Mouse (Mus musculus) heart, embryonic 15.5 days (tissue): ENCODE measurements around the gene Rasa3. TPM values are rescaled to one million over a fixed set of nuclear protein-coding genes. Genes with fewer than 3 reads are reported as not detected.

Source experiments
- ATAC-seq: fragments of 200-750 bp; cut with Nextera tagmentation; replicated peaks from 2 replicates; pipeline ENCODE4 v1.8.0; 2017; ENCODE audit warnings: low read depth, moderate TSS enrichment; ENCODE audit not compliant: insufficient number of reproducible peaks, insufficient read depth, low FRiP score
- H3K27ac ChIP-seq: fragments of 300-500 bp; sonication (generic); 2 replicates; pipeline ENCODE4 v1.5.1; 2015; ENCODE audit warnings: mild to moderate bottlenecking, inconsistent platforms
- H3K27me3 ChIP-seq: fragments of 300-500 bp; sonication (generic); 2 replicates; pipeline ENCODE4 v1.6.1; 2015; ENCODE audit warnings: inconsistent platforms
- H3K36me3 ChIP-seq: fragments of 300-500 bp; sonication (generic); 2 replicates; pipeline ENCODE4 v1.6.1; 2015; ENCODE audit warnings: mild to moderate bottlenecking, inconsistent platforms
- H3K4me1 ChIP-seq: fragments of 300-500 bp; sonication (generic); replicated peaks from 2 replicates; pipeline ENCODE4 v1.6.1; 2015; ENCODE audit warnings: inconsistent platforms
- H3K4me2 ChIP-seq: fragments of 300-500 bp; sonication (generic); 2 replicates; pipeline ENCODE4 v1.6.1; 2015; ENCODE audit warnings: inconsistent platforms, mild to moderate bottlenecking, moderate library complexity
- H3K4me3 ChIP-seq: fragments of 300-500 bp; sonication (generic); 2 replicates; pipeline ENCODE4 v1.5.1; 2015; ENCODE audit warnings: mild to moderate bottlenecking, inconsistent platforms
- H3K9ac ChIP-seq: fragments of 300-500 bp; sonication (generic); 2 replicates; pipeline ENCODE4 v1.6.1; 2015; ENCODE audit warnings: mild to moderate bottlenecking, inconsistent platforms
- H3K9me3 ChIP-seq: fragments of 300-500 bp; sonication (generic); replicated peaks from 2 replicates; pipeline ENCODE4 v1.6.1; 2016; ENCODE audit warnings: inconsistent platforms
- WGBS: fragments of 180-500 bp; shearing (Covaris S2); methylation state at CpG from one replicate; pipeline ENCODE4 v1.1.7; 2015; ENCODE audit warnings: mixed read lengths; 5-methylcytosine and 5-hydroxymethylcytosine counted together
- polyA plus RNA-seq: library from polyadenylated mRNA; unstranded; fragments of >200 nt; fragmentation: Nextera tagmentation; extraction: Ambion mirVana; gene quantifications from 2 replicates; pipeline ENCODE4 v1.2.1, GENCODE M21; 2015

The Rasa3 gene
- polyA plus RNA-seq, 1 experiment from 2014 or later, result 19.0 TPM

DNA sequence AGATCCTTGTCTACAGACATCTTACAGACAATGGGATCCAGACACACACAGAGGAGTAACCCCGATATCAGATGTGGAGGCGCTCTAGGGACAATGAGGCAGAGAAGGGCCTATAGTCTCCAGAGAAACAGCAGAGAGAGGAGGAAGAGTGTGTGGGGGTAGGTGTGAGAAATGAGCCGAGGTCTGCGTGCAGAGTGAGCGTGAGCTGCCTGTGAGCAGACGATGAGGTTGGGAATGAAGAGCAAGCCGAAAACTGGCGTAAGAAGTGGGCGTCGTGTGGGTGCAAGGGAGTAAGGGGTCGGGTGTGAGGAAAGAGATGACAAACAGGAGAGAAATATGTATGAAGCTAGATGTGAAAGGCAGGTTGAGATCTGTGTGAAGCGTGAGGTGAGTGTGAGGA is 65.7 kb downstream of the Rasa3 start:
- H3K27ac ChIP-seq, result no peak overlapping the region
- no peaks in the 10 kb centered on the region for H3K9me3 ChIP-seq
- WGBS, result 86% methylated on average over 12 of the region's 12 CpGs
- peaks cover 14% of the 10 kb centered on the region for H3K4me1 ChIP-seq
- no peak overlapping the region for H3K9ac ChIP-seq
- H3K27me3 ChIP-seq, result no peaks in the 10 kb centered on the region
- ATAC-seq, result no peak
- H3K36me3 ChIP-seq, result peaks cover 13% of the 10 kb centered on the region
- no peak overlapping the region for H3K4me2 ChIP-seq
- H3K4me3 ChIP-seq, result no peak overlapping the region

- Histone ChIP-seq H3K4me1 (peaks cover 24% of the 10 kb centered on the region), H3K27ac (no peak overlapping the region), H3K36me3 (peaks cover 13% of the 10 kb centered on the region), H3K27me3 (no peaks in the 10 kb centered on the region), H3K9ac (no peak overlapping the region), H3K4me2 (no peak overlapping the region), H3K4me3 (no peak overlapping the region), H3K9me3 (no peaks in the 10 kb centered on the region)
- WGBS, result 45% methylated on average over 5 of the region's 5 CpGs
- ATAC-seq, result no peak
These were observed 67.4 kb downstream of the Rasa3 start for GRCm38 (mm10) chr8:13609971-13610370.

DNA sequence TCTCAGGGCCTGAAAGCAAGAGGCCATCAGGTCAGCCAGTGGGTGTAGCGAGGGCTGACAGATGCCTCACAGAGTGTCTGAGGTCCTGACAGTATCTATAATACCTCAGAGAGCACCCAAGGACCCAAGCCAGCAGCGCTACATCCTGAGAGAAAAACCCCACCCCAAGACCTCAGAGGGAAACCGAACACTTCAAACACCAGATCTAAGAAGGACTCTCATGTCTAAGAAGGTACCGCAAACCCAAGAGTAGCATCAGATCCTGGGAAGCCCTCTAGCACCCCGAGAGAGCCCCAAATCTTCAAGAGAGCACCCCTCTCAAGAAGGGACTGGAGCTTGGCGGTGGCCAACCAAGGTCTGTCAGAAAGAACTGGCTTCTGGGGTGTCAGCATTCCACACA is 68.5 kb downstream of the Rasa3 start:
- Histone ChIP-seq H3K9ac (no peak overlapping the region), H3K4me2 (no peak overlapping the region), H3K4me1 (peaks cover 20% of the 10 kb centered on the region), H3K27ac (no peak overlapping the region), H3K36me3 (peaks cover 13% of the 10 kb centered on the region), H3K4me3 (no peak overlapping the region), H3K27me3 (no peaks in the 10 kb centered on the region), H3K9me3 (no peaks in the 10 kb centered on the region)
- 87% methylated on average over 6 of the region's 6 CpGs for WGBS
- no peak for ATAC-seq

- no peak overlapping the region for H3K4me3 ChIP-seq
- no peaks in the 10 kb centered on the region; the same call in 1 of the 2 replicates for H3K36me3 ChIP-seq
- H3K27me3 ChIP-seq, result no peaks in the 10 kb centered on the region
- peaks cover 23% of the 10 kb centered on the region for H3K4me1 ChIP-seq
- 49% methylated on average over 7 of the region's 7 CpGs for WGBS
- no peak overlapping the region for H3K9ac ChIP-seq
- no peaks in the 10 kb centered on the region for H3K9me3 ChIP-seq
- H3K4me2 ChIP-seq, result no peak overlapping the region
- H3K27ac ChIP-seq, result peak overlapping the region; percentile 46
- ATAC-seq, result 0 out of 2 replicates have a peak, but pooled peaks have one; percentile 24
These were observed 71.4 kb downstream of the Rasa3 start for GRCm38 (mm10) chr8:13605920-13606480.

DNA sequence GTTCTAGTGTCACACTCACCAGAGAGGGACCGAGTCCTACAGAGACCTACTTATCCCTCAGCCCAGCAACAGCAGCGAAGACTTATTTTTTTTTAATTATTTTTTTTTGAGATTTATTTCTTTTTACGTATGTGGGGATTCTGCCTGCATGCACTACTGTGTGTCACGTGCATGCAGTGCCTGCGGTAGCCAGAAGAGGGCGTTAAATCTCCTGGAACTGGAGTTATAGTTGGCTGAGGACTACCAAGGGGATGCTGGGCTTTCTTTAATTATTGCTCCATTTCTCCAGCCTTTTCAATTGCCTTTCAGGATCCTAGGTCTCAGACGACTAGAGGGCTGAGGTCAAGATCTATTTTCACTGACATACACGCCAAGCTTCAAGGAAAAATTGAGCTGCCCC is 74.8 kb downstream of the Rasa3 start:
- WGBS, result 66% methylated on average over 8 of the region's 8 CpGs
- Histone ChIP-seq H3K9me3 (no peaks in the 10 kb centered on the region), H3K4me3 (no peak overlapping the region), H3K4me2 (no peak overlapping the region), H3K36me3 (peaks cover 3% of the 10 kb centered on the region), H3K4me1 (peaks cover 30% of the 10 kb centered on the region), H3K27me3 (no peaks in the 10 kb centered on the region), H3K27ac (no peak overlapping the region), H3K9ac (no peak overlapping the region)
- ATAC-seq, result no peak

DNA sequence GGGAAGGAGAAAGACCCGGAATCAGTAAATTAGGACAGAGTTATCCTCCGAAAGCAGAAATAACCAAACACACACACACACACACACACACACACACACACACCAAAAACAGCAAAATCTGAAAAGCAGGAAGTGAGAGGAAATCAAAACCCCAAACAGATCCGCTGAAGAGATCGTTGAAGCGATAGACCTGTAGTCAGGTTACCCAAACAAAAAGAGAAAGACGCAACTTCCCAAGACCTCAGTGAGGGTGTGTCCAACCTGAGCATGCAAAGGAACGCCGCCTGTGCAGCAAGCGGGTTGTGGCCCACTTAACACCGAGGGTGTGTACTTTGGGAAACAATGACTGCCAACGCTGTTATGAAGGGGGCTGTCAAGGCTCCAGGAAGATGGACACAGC is 76.2 kb downstream of the Rasa3 start:
- H3K9me3 ChIP-seq, result no peaks in the 10 kb centered on the region
- H3K27ac ChIP-seq, result no peak overlapping the region
- H3K9ac ChIP-seq, result no peak overlapping the region
- H3K4me3 ChIP-seq, result no peak overlapping the region
- 67% methylated on average over 11 of the region's 11 CpGs for WGBS
- peaks cover 14% of the 10 kb centered on the region for H3K36me3 ChIP-seq
- no peak overlapping the region for H3K4me2 ChIP-seq
- H3K4me1 ChIP-seq, result peaks cover 29% of the 10 kb centered on the region
- no peaks in the 10 kb centered on the region for H3K27me3 ChIP-seq
- no peak for ATAC-seq

- no peak overlapping the region for H3K4me3 ChIP-seq
- H3K27me3 ChIP-seq, result no peaks in the 10 kb centered on the region
- ATAC-seq, result no peak
- peak overlapping the region; percentile 13; the same call in 1 of the 2 replicates for H3K27ac ChIP-seq
- H3K4me2 ChIP-seq, result peak overlapping the region; percentile 26; the same call in 1 of the 2 replicates
- H3K9me3 ChIP-seq, result no peaks in the 10 kb centered on the region
- H3K9ac ChIP-seq, result no peak overlapping the region
- peaks cover 25% of the 10 kb centered on the region for H3K4me1 ChIP-seq
- H3K36me3 ChIP-seq, result peaks cover 16% of the 10 kb centered on the region
- 71% methylated on average over 10 of the region's 10 CpGs for WGBS
These were observed 76.7 kb downstream of the Rasa3 start for GRCm38 (mm10) chr8:13600716-13601115.

DNA sequence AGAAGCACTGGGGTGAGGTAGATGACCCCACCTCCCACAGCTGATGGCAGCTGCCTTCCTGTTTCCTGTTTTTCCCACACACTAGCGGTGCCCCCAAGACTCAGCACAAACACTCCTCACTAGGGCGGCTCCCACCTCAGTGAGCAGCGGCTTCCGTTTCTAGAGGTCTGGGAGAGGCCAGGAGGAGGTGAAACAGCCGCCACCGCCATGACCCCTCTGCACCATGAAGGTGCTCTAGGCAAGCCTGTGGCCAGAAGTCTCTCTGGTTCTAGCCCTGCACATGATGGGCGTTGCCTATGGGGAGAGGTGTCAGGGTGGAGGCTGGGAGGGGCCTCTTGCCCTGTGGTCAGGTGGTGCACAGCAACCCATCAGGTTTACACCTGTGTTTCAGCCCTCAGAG is 77.2 kb downstream of the Rasa3 start:
- H3K4me3 ChIP-seq, result no peak overlapping the region
- peak overlapping the region; percentile 26; the same call in 1 of the 2 replicates for H3K4me2 ChIP-seq
- no peaks in the 10 kb centered on the region for H3K9me3 ChIP-seq
- H3K27me3 ChIP-seq, result no peaks in the 10 kb centered on the region
- H3K27ac ChIP-seq, result peak overlapping the region; percentile 13; the same call in 1 of the 2 replicates
- peak; percentile 51; the same call in 1 of the 2 replicates for ATAC-seq
- 54% methylated on average over 7 of the region's 7 CpGs for WGBS
- H3K4me1 ChIP-seq, result peaks cover 20% of the 10 kb centered on the region
- H3K36me3 ChIP-seq, result peaks cover 17% of the 10 kb centered on the region
- no peak overlapping the region for H3K9ac ChIP-seq

- Histone ChIP-seq H3K4me2 (peak overlapping the region; percentile 16; the same call in 1 of the 2 replicates), H3K9me3 (no peaks in the 10 kb centered on the region), H3K9ac (no peak overlapping the region), H3K4me1 (peaks cover 19% of the 10 kb centered on the region), H3K27ac (peak overlapping the region; percentile 51), H3K27me3 (no peaks in the 10 kb centered on the region), H3K4me3 (no peak overlapping the region), H3K36me3 (peaks cover 17% of the 10 kb centered on the region)
- WGBS, result 48% methylated on average over 6 of the region's 6 CpGs
- ATAC-seq, result peak; percentile 54; the same call in 1 of the 2 replicates
These were observed 79.6 kb downstream of the Rasa3 start for GRCm38 (mm10) chr8:13597777-13598176.

GRCm38 (mm10) chr8:13595861-13596260 is 81.5 kb downstream of the Rasa3 start:
- Histone ChIP-seq H3K4me3 (no peak overlapping the region), H3K36me3 (peaks cover 17% of the 10 kb centered on the region), H3K27me3 (no peaks in the 10 kb centered on the region), H3K9me3 (no peaks in the 10 kb centered on the region), H3K4me2 (no peak overlapping the region), H3K4me1 (peaks cover 17% of the 10 kb centered on the region), H3K27ac (no peak overlapping the region), H3K9ac (no peak overlapping the region)
- ATAC-seq, result no peak
- WGBS, result 88% methylated on average over 6 of the region's 6 CpGs

DNA sequence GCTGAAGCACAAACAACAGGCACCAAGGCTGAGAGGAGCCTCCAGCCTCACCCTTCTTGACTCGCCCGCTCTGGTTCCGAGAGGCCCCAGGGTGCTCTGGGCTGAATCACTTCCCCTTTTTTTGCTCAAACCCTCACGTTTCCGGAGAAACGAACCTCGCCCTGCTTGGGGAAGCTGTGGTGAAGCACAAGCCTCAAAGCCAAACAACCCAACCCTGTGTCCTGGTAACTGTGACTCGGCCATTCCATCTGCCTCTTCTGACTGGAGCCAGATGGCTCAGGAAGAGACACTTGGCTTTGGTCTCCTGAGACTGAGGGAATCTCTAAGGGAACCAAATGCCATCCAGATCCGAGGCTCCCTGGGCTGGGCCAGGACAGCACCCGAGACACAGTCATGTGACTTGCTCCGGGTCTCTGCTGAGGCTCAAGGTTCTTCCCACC is 82.5 kb downstream of the Rasa3 start:
- no peak overlapping the region for H3K4me3 ChIP-seq
- WGBS, result 74% methylated on average over 11 of the region's 11 CpGs
- peaks cover 17% of the 10 kb centered on the region for H3K36me3 ChIP-seq
- H3K4me1 ChIP-seq, result peaks cover 10% of the 10 kb centered on the region
- ATAC-seq, result no peak
- no peaks in the 10 kb centered on the region for H3K9me3 ChIP-seq
- H3K4me2 ChIP-seq, result no peak overlapping the region
- no peak overlapping the region for H3K9ac ChIP-seq
- no peak overlapping the region for H3K27ac ChIP-seq
- no peaks in the 10 kb centered on the region for H3K27me3 ChIP-seq

DNA sequence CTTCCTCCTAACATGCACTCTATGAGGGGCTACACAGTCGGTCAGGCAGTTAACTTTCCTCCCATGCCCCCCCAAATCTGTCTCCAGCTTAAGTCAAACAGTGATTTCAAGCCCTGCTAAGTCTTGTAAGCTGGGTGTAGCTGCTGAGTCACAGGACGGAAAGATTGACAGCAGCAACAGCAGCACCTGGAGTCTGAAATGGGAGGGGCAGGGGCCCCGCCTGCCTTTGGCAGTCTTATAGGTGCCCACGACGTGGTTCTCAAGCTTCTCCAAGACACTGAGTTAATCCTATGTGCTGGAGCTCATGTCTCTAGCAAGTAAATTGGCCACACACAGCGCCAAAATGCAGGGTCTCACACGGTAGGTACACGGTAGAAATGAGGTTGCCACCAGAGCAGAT is 84.1 kb downstream of the Rasa3 start:
- no peaks in the 10 kb centered on the region for H3K27me3 ChIP-seq
- no peak overlapping the region for H3K27ac ChIP-seq
- H3K9me3 ChIP-seq, result no peaks in the 10 kb centered on the region
- H3K4me1 ChIP-seq, result peaks cover 9% of the 10 kb centered on the region
- ATAC-seq, result no peak
- no peak overlapping the region for H3K9ac ChIP-seq
- peaks cover 17% of the 10 kb centered on the region for H3K36me3 ChIP-seq
- 76% methylated on average over 8 of the region's 8 CpGs for WGBS
- no peak overlapping the region for H3K4me2 ChIP-seq
- no peak overlapping the region for H3K4me3 ChIP-seq
